Mouse (Mus musculus) megakaryocyte progenitor cell, adult 5-6 weeks (primary cell): ENCODE results near the gene Olfr1364. TPM values are rescaled to one million over a fixed set of nuclear protein-coding genes. Genes with fewer than 3 reads are reported as not detected.

Experiments used
- ATAC-seq: replicated peaks from 2 replicates; pipeline ENCODE4 v1.8.0; 2016; ENCODE audit warnings: mild to moderate bottlenecking, moderate TSS enrichment, inconsistent platforms; ENCODE audit not compliant: poor library complexity
- total RNA-seq, 2 experiments: library from RNA; stranded (forward) in 1 of 2; stranded (reverse) in 1 of 2; fragments of 157-497, 149-512 nt in 1 of 2; fragments of 200-1000 nt in 1 of 2; gene quantifications; 2 replicates each; pipeline versions ENCODE4 v1.2.3 to v1.2.4; 2015 to 2017

The Olfr1364 gene
- total RNA-seq (2015) (not detected in 2 replicates), total RNA-seq (2017) (not detected in 2 replicates)

DNA sequence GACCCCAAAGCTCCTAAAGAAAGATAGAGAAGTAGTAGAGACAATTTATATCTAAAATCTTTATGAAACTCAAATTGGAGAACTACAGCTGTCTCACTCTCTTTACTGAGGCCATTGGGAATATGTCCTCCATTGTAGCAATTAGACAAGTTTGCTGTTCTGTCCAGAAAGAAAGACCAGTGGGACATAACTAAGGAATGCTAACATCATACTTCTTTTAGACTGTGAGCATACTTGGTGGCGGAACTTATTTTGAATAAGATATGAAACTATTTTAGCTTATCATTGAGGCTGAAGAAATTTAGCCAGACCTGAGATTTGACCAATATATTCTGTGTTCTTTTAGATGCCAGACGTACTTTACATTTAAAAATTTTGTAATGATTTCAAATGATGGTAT lies at the start of gene Olfr1364:
TSS of gene Olfr1364 (minus strand) at position 101 of the 400 bp plus-strand sequence.
- ATAC-seq: no peak

GRCm38 (mm10) chr13:21613922-21614321 lies 32.4 kb upstream of the Olfr1364 start, which contains the start of gene Olfr1362:
Gene Olfr1362 (minus strand): TSS chr13:21614022.
- no peak for ATAC-seq

DNA sequence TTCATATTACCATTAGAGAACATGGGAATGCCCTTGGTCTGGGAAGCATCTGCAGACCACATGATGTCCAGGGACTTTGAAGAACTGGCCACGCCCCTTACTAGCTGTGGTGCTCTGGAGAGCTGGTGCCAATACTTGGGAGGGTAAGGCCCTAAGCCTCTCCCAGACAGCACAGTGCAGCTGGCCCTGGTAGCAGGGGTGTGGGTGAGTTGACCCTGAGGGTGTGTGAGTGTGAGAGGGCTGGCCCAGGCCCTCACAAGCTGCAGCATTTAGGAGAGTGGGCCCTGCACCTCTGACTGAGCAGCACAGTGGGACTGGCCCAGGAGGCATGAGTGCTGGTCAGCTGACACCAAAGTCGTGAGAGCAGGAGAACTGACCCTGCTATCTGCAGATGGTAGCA lies 10.1 kb upstream of the Olfr1364 start:
- ATAC-seq: no peak

- ATAC-seq: no peak
Measured at GRCm38 (mm10) chr13:21559793-21560192, 21.8 kb downstream of the Olfr1364 start, which contains the start of gene Olfr1535. Gene Olfr1535 (minus strand): TSS chr13:21559893.

DNA sequence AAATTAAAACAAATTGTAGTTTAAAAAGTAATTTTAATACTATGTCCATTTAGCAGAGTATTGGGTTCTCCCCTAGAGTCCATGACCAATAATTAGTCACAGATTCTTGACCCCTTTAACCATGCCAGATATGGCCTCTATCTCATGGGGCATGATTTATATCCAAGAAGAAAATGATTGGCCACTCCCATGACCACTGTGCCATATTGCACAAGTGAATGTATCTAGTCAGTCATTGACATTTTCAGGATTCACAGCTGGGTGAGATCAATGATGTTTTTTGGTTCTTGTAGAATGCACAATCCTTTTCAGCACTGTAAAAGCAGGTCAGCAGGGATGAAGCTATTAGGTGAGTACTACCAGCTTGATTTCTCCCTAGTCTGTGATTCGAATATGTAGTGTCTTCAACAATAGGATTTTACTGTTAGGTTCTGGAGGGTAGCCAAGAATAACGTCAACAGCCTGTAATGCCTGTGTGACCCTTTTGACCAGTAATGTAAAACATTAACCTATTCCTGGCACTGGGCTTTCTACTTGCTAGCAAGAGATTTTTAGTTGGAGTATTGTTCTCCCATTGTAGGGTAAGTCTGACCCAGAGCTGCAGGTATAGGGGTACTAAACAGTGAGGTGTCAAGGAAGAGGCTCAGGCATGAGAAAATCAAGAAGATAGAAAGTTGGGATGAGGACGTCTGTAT lies 31.0 kb downstream of the Olfr1364 start:
- ATAC-seq: no peak

DNA sequence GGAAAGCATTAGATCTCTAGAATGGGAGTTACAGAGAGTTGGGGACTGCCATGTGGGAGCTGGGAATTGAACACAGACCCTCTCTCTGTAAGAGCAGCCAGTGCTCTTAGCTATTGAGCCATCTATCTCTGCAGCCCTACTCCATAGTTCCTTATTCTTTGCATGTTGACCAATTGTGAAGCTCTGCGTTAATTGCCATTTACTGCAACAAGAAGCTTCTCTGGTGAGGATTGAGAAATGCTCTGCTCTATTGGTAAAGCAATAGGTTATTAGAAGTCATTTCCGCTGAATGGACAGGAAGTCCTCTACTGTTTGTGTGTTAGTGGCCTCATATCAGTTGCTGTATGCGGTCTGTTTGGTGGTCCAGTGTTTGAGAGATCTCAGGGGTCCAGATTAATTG lies 32.1 kb downstream of the Olfr1364 start:
- ATAC-seq: peak; percentile 65

DNA sequence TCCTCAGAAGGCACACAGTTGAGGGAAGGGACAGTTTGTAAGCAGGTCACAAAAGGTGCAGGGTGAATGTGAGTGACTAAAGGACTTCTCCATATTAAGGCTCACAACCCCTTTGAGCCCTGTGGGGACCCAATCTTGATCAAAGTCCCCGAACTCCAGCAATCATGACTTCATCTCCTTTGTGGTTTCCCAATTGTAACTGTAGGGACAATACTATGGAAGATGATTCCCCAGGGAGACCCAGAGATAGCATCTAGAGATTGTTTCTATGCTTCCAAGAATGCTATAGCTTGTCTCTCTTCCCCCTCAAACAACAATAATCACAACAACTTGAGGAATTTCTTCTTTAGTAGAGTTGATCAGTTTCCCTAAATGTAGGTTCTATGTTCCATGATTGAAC lies 38.9 kb downstream of the Olfr1364 start, which contains the start of gene Olfr1366:
TSS of gene Olfr1366 (minus strand) at position 101 of the 400 bp plus-strand sequence.
- ATAC-seq: no peak

- ATAC-seq: peak; percentile 100
Measured at GRCm38 (mm10) chr13:21530781-21531201, 50.8 kb downstream of the Olfr1364 start, which contains the start of gene Zkscan8. Gene Zkscan8 (minus strand): TSS chr13:21531120.

- ATAC-seq: no peak
Measured at GRCm38 (mm10) chr13:21530136-21530535, 51.4 kb downstream of the Olfr1364 start.

Other genes with a start within 250 kb of the Olfr1364 start
Only the 30 nearest of the 33 such genes appear.
- 7.5 and 9.1 TPM in 2 replicates for gene Zscan12, start 218.9 kb downstream of the Olfr1364 start, total RNA-seq (2015)
- gene Zscan12, start 218.9 kb downstream of the Olfr1364 start, total RNA-seq (2017): 15.5 and 17.5 TPM in 2 replicates
- gene Zkscan3, start 179.0 kb downstream of the Olfr1364 start, total RNA-seq (2015): 39.4 and 51.9 TPM in 2 replicates
- gene Zkscan3, start 179.0 kb downstream of the Olfr1364 start, total RNA-seq (2017): 26.9 and 33.7 TPM in 2 replicates
- gene Pgbd1, start 140.7 kb downstream of the Olfr1364 start, total RNA-seq (2015): 1.1 and 1.6 TPM in 2 replicates
- gene Pgbd1, start 140.7 kb downstream of the Olfr1364 start, total RNA-seq (2017): 0.58 and 0.98 TPM in 2 replicates
- gene Zscan26, start 128.0 kb downstream of the Olfr1364 start, total RNA-seq (2015): 18.5 and 18.7 TPM in 2 replicates
- gene Zscan26, start 128.0 kb downstream of the Olfr1364 start, total RNA-seq (2017): 17.1 and 20.6 TPM in 2 replicates
- gene Nkapl, start 113.2 kb downstream of the Olfr1364 start, total RNA-seq (2015): 0.10 and 0.12 TPM in 2 replicates
- gene Nkapl, start 113.2 kb downstream of the Olfr1364 start, total RNA-seq (2017): 0.33 TPM in 1 of 2 replicates, not detected in the other
- 0.49 and 0.79 TPM in 2 replicates for gene Zkscan4, start 102.9 kb downstream of the Olfr1364 start, total RNA-seq (2015)
- gene Zkscan4, start 102.9 kb downstream of the Olfr1364 start, total RNA-seq (2017): 0.14 and 0.71 TPM in 2 replicates
- gene Gm10065, start 102.3 kb downstream of the Olfr1364 start, total RNA-seq (2015): not detected in 2 replicates
- gene Gm10065, start 102.3 kb downstream of the Olfr1364 start, total RNA-seq (2017): not detected in 2 replicates
- gene AK157302, start 86.5 kb downstream of the Olfr1364 start, total RNA-seq (2015): 0.20 and 0.27 TPM in 2 replicates
- gene AK157302, start 86.5 kb downstream of the Olfr1364 start, total RNA-seq (2017): 0.12 and 0.14 TPM in 2 replicates
- 7.1 and 8.8 TPM in 2 replicates for gene Gm11273, start 80.3 kb downstream of the Olfr1364 start, total RNA-seq (2015)
- gene Gm11273, start 80.3 kb downstream of the Olfr1364 start, total RNA-seq (2017): 2.2 and 7.0 TPM in 2 replicates
- gene Zkscan8, start 50.6 kb downstream of the Olfr1364 start, total RNA-seq (2015): 8.4 and 13.7 TPM in 2 replicates
- 7.7 and 9.8 TPM in 2 replicates for gene Zkscan8, start 50.6 kb downstream of the Olfr1364 start, total RNA-seq (2017)
- gene Olfr1366, start 39.0 kb downstream of the Olfr1364 start, total RNA-seq (2015): not detected in 2 replicates
- gene Olfr1366, start 39.0 kb downstream of the Olfr1364 start, total RNA-seq (2017): not detected in 2 replicates
- not detected in 2 replicates for gene Olfr1535, start 21.9 kb downstream of the Olfr1364 start, total RNA-seq (2015)
- not detected in 2 replicates for gene Olfr1535, start 21.9 kb downstream of the Olfr1364 start, total RNA-seq (2017)
- not detected in 2 replicates for gene Olfr1362, start 32.3 kb upstream of the Olfr1364 start, total RNA-seq (2015)
- gene Olfr1362, start 32.3 kb upstream of the Olfr1364 start, total RNA-seq (2017): not detected in 2 replicates
- not detected in 2 replicates for gene Olfr11, start 60.8 kb upstream of the Olfr1364 start, total RNA-seq (2015)
- gene Olfr11, start 60.8 kb upstream of the Olfr1364 start, total RNA-seq (2017): not detected in 2 replicates
- not detected in 2 replicates for gene Olfr1361, start 81.6 kb upstream of the Olfr1364 start, total RNA-seq (2015)
- gene Olfr1361, start 81.6 kb upstream of the Olfr1364 start, total RNA-seq (2017): not detected in 2 replicates
- gene Olfr1360, start 95.6 kb upstream of the Olfr1364 start, total RNA-seq (2015): not detected in 2 replicates
- gene Olfr1360, start 95.6 kb upstream of the Olfr1364 start, total RNA-seq (2017): not detected in 2 replicates
- gene Olfr1359, start 116.4 kb upstream of the Olfr1364 start, total RNA-seq (2015): not detected in 2 replicates
- not detected in 2 replicates for gene Olfr1359, start 116.4 kb upstream of the Olfr1364 start, total RNA-seq (2017)
- 264 and 265 TPM in 2 replicates for gene Hist1h2bl, start 134.4 kb upstream of the Olfr1364 start, total RNA-seq (2015)
- gene Hist1h2bl, start 134.4 kb upstream of the Olfr1364 start, total RNA-seq (2017): 396 and 423 TPM in 2 replicates
- gene Hist1h2ai, start 134.7 kb upstream of the Olfr1364 start, total RNA-seq (2015): 2.0 and 5.0 TPM in 2 replicates
- 2,894 and 3,659 TPM in 2 replicates for gene Hist1h2ai, start 134.7 kb upstream of the Olfr1364 start, total RNA-seq (2017)
- gene Hist1h3h, start 135.9 kb upstream of the Olfr1364 start, total RNA-seq (2015): 35.1 and 67.8 TPM in 2 replicates
- gene Hist1h3h, start 135.9 kb upstream of the Olfr1364 start, total RNA-seq (2017): 208 and 295 TPM in 2 replicates
- 116 and 137 TPM in 2 replicates for gene Hist1h2bm, start 140.3 kb upstream of the Olfr1364 start, total RNA-seq (2015)
- gene Hist1h2bm, start 140.3 kb upstream of the Olfr1364 start, total RNA-seq (2017): 542 and 561 TPM in 2 replicates
- gene Hist1h4j, start 153.3 kb upstream of the Olfr1364 start, total RNA-seq (2015): 3.0 and 6.7 TPM in 2 replicates
- 303 and 332 TPM in 2 replicates for gene Hist1h4j, start 153.3 kb upstream of the Olfr1364 start, total RNA-seq (2017)
- 58.4 and 76.4 TPM in 2 replicates for gene Hist1h4k, start 168.7 kb upstream of the Olfr1364 start, total RNA-seq (2015)
- 2,633 and 2,646 TPM in 2 replicates for gene Hist1h4k, start 168.7 kb upstream of the Olfr1364 start, total RNA-seq (2017)
- gene Hist1h2ak, start 172.1 kb upstream of the Olfr1364 start, total RNA-seq (2015): 79.0 and 135 TPM in 2 replicates
- gene Hist1h2ak, start 172.1 kb upstream of the Olfr1364 start, total RNA-seq (2017): 1,123 and 1,182 TPM in 2 replicates
- 350 and 353 TPM in 2 replicates for gene Hist1h2bn, start 172.4 kb upstream of the Olfr1364 start, total RNA-seq (2015)
- 1,312 and 1,339 TPM in 2 replicates for gene Hist1h2bn, start 172.4 kb upstream of the Olfr1364 start, total RNA-seq (2017)
- 614 and 670 TPM in 2 replicates for gene Hist1h1b, start 198.9 kb upstream of the Olfr1364 start, total RNA-seq (2015)
- gene Hist1h1b, start 198.9 kb upstream of the Olfr1364 start, total RNA-seq (2017): 1,549 and 1,625 TPM in 2 replicates
- 244 and 246 TPM in 2 replicates for gene Hist1h3i, start 201.6 kb upstream of the Olfr1364 start, total RNA-seq (2015)
- gene Hist1h3i, start 201.6 kb upstream of the Olfr1364 start, total RNA-seq (2017): 294 and 383 TPM in 2 replicates
- gene Hist1h2an, start 205.5 kb upstream of the Olfr1364 start, total RNA-seq (2015): 1.2 and 2.1 TPM in 2 replicates
- gene Hist1h2an, start 205.5 kb upstream of the Olfr1364 start, total RNA-seq (2017): 859 and 860 TPM in 2 replicates
- gene Hist1h2bp, start 205.7 kb upstream of the Olfr1364 start, total RNA-seq (2015): 10.4 and 19.9 TPM in 2 replicates
- gene Hist1h2bp, start 205.7 kb upstream of the Olfr1364 start, total RNA-seq (2017): 37.0 and 43.7 TPM in 2 replicates
- gene Hist1h2bq, start 228.4 kb upstream of the Olfr1364 start, total RNA-seq (2015): 394 and 411 TPM in 2 replicates
- 220 and 363 TPM in 2 replicates for gene Hist1h2bq, start 228.4 kb upstream of the Olfr1364 start, total RNA-seq (2017)